Mouse (Mus musculus): ENCODE measurements around the gene Cpox.

DNA sequence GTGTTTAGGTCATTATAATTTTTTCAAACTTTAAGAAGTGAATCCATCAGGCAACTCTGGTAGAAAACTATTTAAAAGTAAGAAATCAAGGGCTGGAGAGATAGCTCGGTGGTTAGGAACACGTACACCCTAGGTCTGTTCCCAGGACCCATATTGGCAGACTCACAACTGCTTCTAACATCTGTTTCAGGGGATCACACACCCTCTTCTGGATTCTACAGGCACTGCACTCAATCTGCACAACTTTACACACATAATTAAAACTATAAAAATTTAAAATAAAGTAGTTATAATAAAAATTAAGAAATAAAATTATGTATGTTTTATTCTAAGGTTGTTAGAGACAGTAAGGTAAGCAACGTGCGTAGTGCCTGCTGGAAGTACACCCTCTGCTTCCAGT lies 68.1 kb downstream of the Cpox start:
- peak; percentile 16; the same call in 1 of the 2 replicates for TF ChIP-seq CTCF (conservative IDR thresholded peaks at IDR 0.05; ENCODE audit: low read length)
- TF ChIP-seq NANOG (IDR thresholded peaks at IDR 0.05; ENCODE audit: borderline replicate concordance, low read length) = no peak

Data from E14TG2a.4 (cell line).